Mouse (Mus musculus) embryonic fibroblast, embryonic 13.5 days (primary cell): ENCODE data around the gene Crebbp.

ENCODE experiments used
- CTCF ChIP-seq: IDR thresholded peaks from 2 replicates; pipeline ENCODE4 v1.5.1; 2011; ENCODE audit warnings: mild to moderate bottlenecking, control low read depth, low read length, moderate library complexity, borderline replicate concordance; ENCODE audit not compliant: insufficient read depth
- POLR2A ChIP-seq: IDR thresholded peaks from 2 replicates; pipeline ENCODE4 v1.6.1; 2011; ENCODE audit warnings: low read depth, mild to moderate bottlenecking, control low read depth, low read length, moderate library complexity

DNA sequence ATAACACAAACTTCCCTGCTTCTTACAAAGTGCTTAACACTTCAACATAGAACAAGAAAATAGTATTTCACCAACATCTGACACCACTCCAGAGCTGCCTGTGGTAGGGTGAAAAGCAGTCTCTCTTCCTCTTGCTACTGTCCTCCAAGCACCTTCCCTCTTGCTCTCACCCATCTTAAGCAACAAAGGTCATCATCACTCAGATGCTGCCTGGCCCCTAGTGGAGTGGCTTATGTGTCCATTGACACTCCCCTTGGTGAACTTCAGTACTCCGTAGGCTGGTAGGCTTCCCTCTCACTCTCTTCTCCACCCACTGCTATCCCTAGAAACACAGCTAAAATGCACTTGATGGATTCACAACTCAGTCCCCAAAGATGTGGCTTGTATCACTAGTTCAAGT, 3.5 kb downstream of the Crebbp start:
- TF ChIP-seq CTCF = no peak
- TF ChIP-seq POLR2A = no peak
